Mouse (Mus musculus): ENCODE measurements around the gene Thada. TPM values are rescaled to one million over a fixed set of nuclear protein-coding genes. Genes with fewer than 3 reads are reported as not detected.
A peak's percentile ranks its signal among the peaks of the same experiment; 100 is the strongest.

The Thada gene
- polyA plus RNA-seq, 1 experiment from 2014 or later, result 1.6 TPM

- TF ChIP-seq EP300 (optimal IDR thresholded peaks at IDR 0.05) (no peak), CTCF (IDR thresholded peaks at IDR 0.05; ENCODE audit: low read depth) (0 out of 2 replicates have a peak, but pooled peaks have one; percentile 5)
- ATAC-seq (ENCODE audit: low FRiP score, low TSS enrichment) (peak; percentile 36), DNase-seq (ENCODE audit: low spot score) (peak; percentile 63)
- Histone ChIP-seq H3K9ac (ENCODE audit: low read length) (no peak overlapping the region; the same call in 1 of the 2 replicates), H3K27me3 (ENCODE audit: control insufficient read depth, insufficient read depth, low read length) (no peaks in the 10 kb centered on the region), H3K4me3 (ENCODE audit: low read depth, low read length) (no peak overlapping the region), H3K4me2 (replicated peaks; ENCODE audit: low read depth) (no peak overlapping the region), H3K4me1 (replicated peaks; ENCODE audit: control insufficient read depth, insufficient read depth) (peaks cover 6% of the 10 kb centered on the region; the same call in 1 of the 2 replicates), H3K36me3 (ENCODE audit: control insufficient read depth, insufficient read depth, low read length) (no peaks in the 10 kb centered on the region), H3K27ac (replicated peaks) (peak overlapping the region; percentile 65), H3K9me3 (ENCODE audit: control insufficient read depth, low read length) (no peaks in the 10 kb centered on the region)
- WGBS, result 24% methylated on average over 6 of the region's 6 CpGs
Observed at GRCm38 (mm10) chr17:84161231-84161854, 304.7 kb downstream of the Thada start.

GRCm38 (mm10) chr17:84158891-84159290, 307.1 kb downstream of the Thada start:
- ATAC-seq (ENCODE audit: low FRiP score, low TSS enrichment), result no peak
- H3K9ac ChIP-seq (ENCODE audit: low read length), result no peak overlapping the region
- DNase-seq (ENCODE audit: low spot score), result no peak
- H3K36me3 ChIP-seq (ENCODE audit: control insufficient read depth, insufficient read depth, low read length), result no peaks in the 10 kb centered on the region
- H3K27ac ChIP-seq (replicated peaks), result no peak overlapping the region
- H3K4me3 ChIP-seq (ENCODE audit: low read depth, low read length), result no peak overlapping the region
- H3K27me3 ChIP-seq (ENCODE audit: control insufficient read depth, insufficient read depth, low read length), result no peaks in the 10 kb centered on the region
- no peak overlapping the region for H3K4me2 ChIP-seq (replicated peaks; ENCODE audit: low read depth)
- peaks cover 6% of the 10 kb centered on the region; the same call in 1 of the 2 replicates for H3K4me1 ChIP-seq (replicated peaks; ENCODE audit: control insufficient read depth, insufficient read depth)
- 79% methylated on average over 15 of the region's 15 CpGs for WGBS
- TF ChIP-seq CTCF (IDR thresholded peaks at IDR 0.05; ENCODE audit: low read depth) (no peak), EP300 (optimal IDR thresholded peaks at IDR 0.05) (no peak)
- no peaks in the 10 kb centered on the region for H3K9me3 ChIP-seq (ENCODE audit: control insufficient read depth, low read length)

DNA sequence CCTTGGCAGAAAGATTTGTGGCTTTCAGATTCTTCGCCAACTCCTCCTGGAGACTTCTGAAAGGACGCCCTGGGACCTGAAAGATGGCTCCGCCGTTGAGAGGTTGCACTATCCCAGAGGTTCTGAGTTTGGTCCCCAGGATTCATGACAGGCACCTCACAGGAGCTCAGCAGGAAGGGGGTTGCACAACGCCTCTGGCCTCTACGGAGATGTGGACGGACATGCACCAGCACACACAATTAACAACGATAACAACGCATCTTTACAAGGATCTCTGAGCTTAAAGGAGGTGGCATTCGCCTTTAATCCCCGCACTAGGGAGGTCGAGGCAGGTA, 307.6 kb downstream of the Thada start:
- Histone ChIP-seq H3K27ac (replicated peaks) (no peak overlapping the region), H3K4me2 (replicated peaks; ENCODE audit: low read depth) (no peak overlapping the region), H3K9ac (ENCODE audit: low read length) (no peak overlapping the region), H3K27me3 (ENCODE audit: control insufficient read depth, insufficient read depth, low read length) (no peaks in the 10 kb centered on the region), H3K4me1 (replicated peaks; ENCODE audit: control insufficient read depth, insufficient read depth) (peaks cover 6% of the 10 kb centered on the region; the same call in 1 of the 2 replicates), H3K9me3 (ENCODE audit: control insufficient read depth, low read length) (no peaks in the 10 kb centered on the region), H3K4me3 (ENCODE audit: low read depth, low read length) (no peak overlapping the region), H3K36me3 (ENCODE audit: control insufficient read depth, insufficient read depth, low read length) (no peaks in the 10 kb centered on the region)
- no peak for TF ChIP-seq EP300 (optimal IDR thresholded peaks at IDR 0.05)
- TF ChIP-seq CTCF (IDR thresholded peaks at IDR 0.05; ENCODE audit: low read depth), result no peak
- 87% methylated on average over 12 of the region's 12 CpGs for WGBS
- peak; percentile 14 for DNase-seq (ENCODE audit: low spot score)
- ATAC-seq (ENCODE audit: low FRiP score, low TSS enrichment), result no peak

DNA sequence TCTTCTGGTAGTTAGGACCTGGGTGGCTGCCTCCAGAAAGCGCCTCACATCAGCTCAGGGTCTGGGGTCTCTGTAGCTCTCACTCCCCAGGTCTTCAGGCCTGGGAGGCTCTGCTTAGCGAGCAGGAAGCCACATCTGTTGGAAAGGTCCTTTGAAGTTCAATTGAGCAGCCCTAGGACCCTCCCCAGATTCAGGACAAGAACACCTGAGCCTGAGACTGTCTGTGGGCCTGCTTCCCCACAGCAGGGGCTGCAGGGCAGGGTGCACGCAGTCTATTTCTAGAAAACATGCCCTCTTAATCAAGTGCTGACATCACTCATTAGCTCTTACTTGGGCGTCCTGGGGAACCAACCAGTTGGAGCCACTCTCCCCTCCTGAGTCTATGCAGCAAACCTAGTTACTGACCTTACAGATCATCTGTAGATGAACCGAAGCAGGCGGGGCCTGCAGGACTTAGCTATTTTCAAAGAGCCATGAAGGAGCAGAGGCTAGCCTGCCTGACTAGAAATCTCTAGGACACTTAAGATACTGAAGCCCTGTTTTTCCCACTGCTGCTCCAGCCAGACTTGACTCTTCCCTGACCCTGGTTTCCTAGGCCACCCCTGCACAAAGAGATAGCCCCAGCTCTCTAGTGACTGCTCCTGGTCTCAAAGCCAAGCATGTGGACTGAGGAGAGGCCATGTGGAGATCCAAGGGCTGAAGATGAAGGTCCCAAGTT, 308.1 kb downstream of the Thada start:
- H3K27me3 ChIP-seq (ENCODE audit: control insufficient read depth, insufficient read depth, low read length), result no peaks in the 10 kb centered on the region
- peak overlapping the region; percentile 91 for H3K27ac ChIP-seq (replicated peaks)
- TF ChIP-seq EP300 (optimal IDR thresholded peaks at IDR 0.05) (no peak), CTCF (IDR thresholded peaks at IDR 0.05; ENCODE audit: low read depth) (no peak)
- H3K36me3 ChIP-seq (ENCODE audit: control insufficient read depth, insufficient read depth, low read length), result no peaks in the 10 kb centered on the region
- no peak overlapping the region for H3K9ac ChIP-seq (ENCODE audit: low read length)
- ATAC-seq (ENCODE audit: low FRiP score, low TSS enrichment), result no peak
- 67% methylated on average over 6 of the region's 6 CpGs for WGBS
- H3K9me3 ChIP-seq (ENCODE audit: control insufficient read depth, low read length), result no peaks in the 10 kb centered on the region
- H3K4me3 ChIP-seq (ENCODE audit: low read depth, low read length), result no peak overlapping the region
- no peak overlapping the region for H3K4me2 ChIP-seq (replicated peaks; ENCODE audit: low read depth)
- peaks cover 7% of the 10 kb centered on the region; the same call in 1 of the 2 replicates for H3K4me1 ChIP-seq (replicated peaks; ENCODE audit: control insufficient read depth, insufficient read depth)
- peak; percentile 17 for DNase-seq (ENCODE audit: low spot score)

- peaks cover 15% of the 10 kb centered on the region for H3K4me1 ChIP-seq (replicated peaks; ENCODE audit: control insufficient read depth, insufficient read depth)
- H3K4me3 ChIP-seq (ENCODE audit: low read depth, low read length), result no peak overlapping the region
Observed at GRCm38 (mm10) chr17:84156748-84157742, 309.0 kb downstream of the Thada start.

More at GRCm38 (mm10) chr17:84156748-84157742, 309.0 kb downstream of the Thada start:
- TF ChIP-seq CTCF (IDR thresholded peaks at IDR 0.05; ENCODE audit: low read depth), result no peak
- no peak for TF ChIP-seq EP300 (optimal IDR thresholded peaks at IDR 0.05)
- WGBS, result 39% methylated on average over 19 of the region's 19 CpGs
- Histone ChIP-seq H3K36me3 (ENCODE audit: control insufficient read depth, insufficient read depth, low read length) (no peaks in the 10 kb centered on the region), H3K4me2 (replicated peaks; ENCODE audit: low read depth) (no peak overlapping the region), H3K9ac (ENCODE audit: low read length) (no peak overlapping the region), H3K27ac (replicated peaks) (peak overlapping the region; percentile 91), H3K9me3 (ENCODE audit: control insufficient read depth, low read length) (no peaks in the 10 kb centered on the region), H3K27me3 (ENCODE audit: control insufficient read depth, insufficient read depth, low read length) (no peaks in the 10 kb centered on the region)
- peak; percentile 88 for DNase-seq (ENCODE audit: low spot score)
- peak; percentile 89 for ATAC-seq (ENCODE audit: low FRiP score, low TSS enrichment)

Measured in stomach, postnatal 0 days (tissue).